Mouse (Mus musculus): ENCODE data around the gene Vmn1r155.
"Not testable (repeated sequence)": the region's sequence is repeated elsewhere in the genome, so short reads cannot be mapped to it uniquely, and the experiment has no call there.

DNA sequence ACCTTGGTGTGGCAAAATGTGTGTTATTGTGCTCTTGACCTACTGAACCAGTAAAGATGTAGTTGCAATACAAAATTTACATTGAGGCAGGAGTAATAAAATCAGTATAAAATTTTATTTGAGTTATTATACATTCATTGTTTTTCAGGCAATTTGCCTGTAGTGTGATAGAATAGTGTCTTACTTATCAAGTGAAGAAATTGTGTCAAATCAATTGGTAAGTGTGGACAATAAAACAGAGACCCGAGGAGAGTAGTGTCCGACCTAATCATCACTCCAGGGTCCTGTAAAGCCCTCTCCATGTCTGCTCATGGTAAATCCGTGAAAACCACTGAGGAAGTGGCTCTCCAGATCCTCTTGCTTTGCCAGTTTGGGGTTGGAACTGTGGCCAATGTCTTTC is at the start of gene Vmn1r155:
- TF ChIP-seq POLR2A (IDR thresholded peaks at IDR 0.05; ENCODE audit: borderline replicate concordance, extremely low read depth, insufficient read depth, insufficient read length, poor library complexity, severe bottlenecking); CTCF (IDR thresholded peaks at IDR 0.05; ENCODE audit: borderline replicate concordance, extremely low read depth, insufficient read depth, insufficient read length): not testable (repeated sequence)

Data from brain, embryonic 14.5 days (tissue).